Mouse (Mus musculus) urinary bladder, adult 18-20 months (tissue): ENCODE measurements at regions not wholly inside any gene's neighbourhood (a gene's known extent, or its start where the extent isn't known, plus 50 kb on each side); places are given as distances from the start of the nearest gene placed in this dataset.

Source experiments
- DNase-seq, 2 experiments: peaks; one replicate each; pipeline ENCODE4 v3.0.0; 2022; ENCODE audit warnings: low spot score in 2 of 2, mixed read lengths in 2 of 2

DNA sequence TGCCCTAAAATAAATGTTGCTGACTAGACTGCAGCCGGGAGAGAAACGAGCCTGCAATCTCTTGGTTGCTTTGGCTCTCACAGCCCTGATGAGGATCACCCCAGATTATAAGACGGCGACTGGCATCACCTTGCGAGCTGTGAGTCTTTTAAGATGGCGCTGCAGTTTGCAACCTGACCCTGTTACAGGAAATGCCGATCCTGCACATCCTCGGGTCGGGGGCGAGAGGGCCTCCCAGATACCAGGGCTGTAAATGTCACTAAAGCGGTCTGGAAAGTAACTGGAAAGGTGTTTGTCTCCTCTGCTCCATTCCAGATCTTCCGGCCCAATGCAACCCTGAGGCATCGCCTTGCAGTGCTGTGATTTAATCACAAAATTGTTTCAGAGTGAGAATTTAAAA lies 53.4 kb downstream of the Cartpt start:
- DNase-seq: no peak

DNA sequence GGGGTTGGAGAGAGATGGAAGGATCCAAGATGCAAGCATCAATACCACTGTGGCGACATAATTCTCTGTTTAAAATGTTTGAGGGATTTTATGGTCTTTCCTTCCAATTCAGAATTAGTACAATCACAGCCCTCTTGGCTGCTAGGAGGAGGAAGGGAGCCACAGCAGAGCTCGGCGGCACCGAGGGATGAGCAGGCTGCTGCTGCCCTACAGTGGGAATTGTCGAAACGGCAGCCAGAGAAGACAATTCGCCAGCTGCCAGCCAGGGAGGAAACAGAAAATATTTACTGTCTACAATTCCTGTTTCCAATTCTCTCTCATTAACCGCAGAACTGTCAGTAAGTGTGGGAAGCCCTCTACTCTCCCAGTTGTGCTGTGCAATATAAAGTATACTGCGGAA lies 58.3 kb downstream of the Cartpt start:
- DNase-seq: no peak

- DNase-seq: no peak
Measured at GRCm38 (mm10) chr13:99839446-99839845, 61.4 kb downstream of the Cartpt start.

- DNase-seq: peak; percentile 35 to 39
Measured at GRCm38 (mm10) chr13:99837772-99838425, 63.0 kb downstream of the Cartpt start.

- no peak for DNase-seq
Measured at GRCm38 (mm10) chr13:99837180-99837579, 63.7 kb downstream of the Cartpt start.

DNA sequence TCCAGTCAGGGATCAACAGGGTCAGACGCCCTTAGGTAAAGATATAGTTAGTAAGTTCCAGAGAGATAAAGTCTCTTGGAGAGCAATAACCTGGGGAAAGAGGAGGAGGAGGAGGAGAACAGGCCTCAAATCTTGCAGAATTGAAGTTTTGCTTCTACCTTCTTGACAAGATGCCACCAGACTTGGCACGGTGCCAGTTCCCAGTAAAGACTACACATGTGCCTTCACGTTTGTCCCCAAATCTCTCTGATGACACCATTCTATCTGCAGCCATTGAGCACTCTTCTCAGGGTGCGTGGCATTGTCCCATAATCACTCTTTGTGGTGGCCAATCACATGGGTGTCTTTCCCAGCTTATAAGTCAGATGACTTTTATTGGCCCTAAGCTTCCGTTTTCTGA lies 64.3 kb downstream of the Cartpt start:
- no peak for DNase-seq

- DNase-seq: no peak
Measured at GRCm38 (mm10) chr13:99835518-99835917, 65.4 kb downstream of the Cartpt start.

GRCm38 (mm10) chr13:99830080-99830724 lies 70.7 kb downstream of the Cartpt start:
- no peak for DNase-seq

GRCm38 (mm10) chr13:99827573-99827972 lies 73.3 kb downstream of the Cartpt start:
- no peak for DNase-seq

- DNase-seq: no peak
Measured at GRCm38 (mm10) chr13:99824625-99825024, 76.3 kb downstream of the Cartpt start.

DNA sequence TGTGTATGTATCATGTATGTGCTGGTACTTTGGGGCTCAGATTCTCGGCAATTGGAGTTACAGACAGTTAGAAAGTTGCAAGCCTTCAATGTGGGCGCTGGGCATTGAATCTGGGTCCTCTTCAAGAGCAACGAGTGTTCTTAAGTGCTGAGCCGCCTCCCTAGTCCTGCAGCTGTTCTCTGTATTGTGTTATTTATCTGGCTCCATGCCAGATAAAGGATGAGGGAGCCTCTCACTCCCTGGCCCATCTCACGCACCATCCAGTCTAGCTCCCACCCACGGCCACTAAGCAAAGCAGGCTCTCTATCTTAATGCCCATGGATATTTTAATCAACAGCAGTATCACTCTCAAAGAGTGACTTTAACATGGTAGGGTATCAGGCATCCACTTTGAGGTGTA lies 84.2 kb downstream of the Cartpt start:
- DNase-seq: no peak

DNA sequence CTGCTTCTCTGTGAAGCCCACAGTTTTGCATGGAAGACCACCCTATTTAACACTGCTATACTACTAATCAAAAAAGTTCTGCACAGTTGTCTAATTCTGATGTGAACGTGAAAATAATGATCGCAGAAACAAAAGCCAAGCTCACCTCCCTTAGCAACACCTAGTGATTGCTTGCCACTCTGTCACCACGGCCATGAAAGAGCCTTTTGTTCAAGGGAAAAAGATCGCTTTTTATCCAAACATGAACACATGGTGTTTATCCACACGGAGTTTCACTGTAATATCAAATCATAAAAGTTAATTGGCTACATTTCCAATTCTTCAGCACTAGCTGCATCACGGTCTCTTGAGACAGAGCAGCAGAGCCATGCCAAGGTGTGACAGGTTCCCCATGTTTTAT lies 85.1 kb downstream of the Cartpt start:
- no peak for DNase-seq

DNA sequence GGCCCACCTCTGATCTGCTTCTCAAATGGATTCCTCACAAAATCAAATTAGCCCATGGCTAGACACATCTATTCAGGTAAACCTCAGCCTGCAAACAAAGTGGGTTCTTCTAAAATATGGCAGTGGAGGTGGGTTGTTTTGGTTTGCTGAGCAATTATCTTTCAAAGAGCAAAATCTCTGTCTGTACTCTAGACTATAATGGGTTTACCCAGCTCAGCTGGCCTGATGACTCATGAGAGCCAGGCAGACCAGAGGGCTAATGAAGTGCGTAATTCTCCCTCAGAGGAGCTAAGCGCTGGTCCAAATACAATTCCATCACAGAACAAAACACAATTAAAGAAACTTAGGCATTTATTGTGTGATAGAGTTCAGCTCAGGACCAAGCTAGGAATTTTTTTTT lies 86.1 kb downstream of the Cartpt start:
- no peak for DNase-seq

DNA sequence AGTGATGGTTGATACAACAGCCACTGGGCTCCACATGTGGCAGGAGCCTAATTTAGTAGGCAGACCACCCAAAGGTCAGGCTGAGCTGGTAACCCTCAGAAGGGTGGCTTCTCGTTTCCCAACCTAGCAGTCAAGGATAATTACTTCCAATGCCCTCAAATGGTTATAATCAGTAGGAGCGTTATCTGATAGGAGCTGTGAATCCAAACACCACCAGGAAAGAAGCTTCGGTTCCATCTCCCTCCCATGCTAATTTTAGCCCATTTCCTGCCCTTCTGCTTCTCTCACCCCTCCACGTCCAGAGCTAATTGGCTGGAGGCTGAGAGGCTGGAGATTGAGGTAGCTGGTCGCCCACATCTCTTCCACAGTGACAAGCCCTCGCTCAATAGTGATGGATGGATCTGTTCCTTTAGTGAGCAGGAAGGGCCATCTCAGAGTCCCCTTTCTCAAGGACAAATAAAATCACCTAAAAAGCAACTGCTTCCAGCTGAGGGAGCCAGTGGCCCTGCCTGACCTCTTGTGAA lies 86.8 kb downstream of the Cartpt start:
- DNase-seq: no peak

GRCm38 (mm10) chr13:99794448-99794847 lies 106.4 kb downstream of the Cartpt start:
- no peak for DNase-seq

DNA sequence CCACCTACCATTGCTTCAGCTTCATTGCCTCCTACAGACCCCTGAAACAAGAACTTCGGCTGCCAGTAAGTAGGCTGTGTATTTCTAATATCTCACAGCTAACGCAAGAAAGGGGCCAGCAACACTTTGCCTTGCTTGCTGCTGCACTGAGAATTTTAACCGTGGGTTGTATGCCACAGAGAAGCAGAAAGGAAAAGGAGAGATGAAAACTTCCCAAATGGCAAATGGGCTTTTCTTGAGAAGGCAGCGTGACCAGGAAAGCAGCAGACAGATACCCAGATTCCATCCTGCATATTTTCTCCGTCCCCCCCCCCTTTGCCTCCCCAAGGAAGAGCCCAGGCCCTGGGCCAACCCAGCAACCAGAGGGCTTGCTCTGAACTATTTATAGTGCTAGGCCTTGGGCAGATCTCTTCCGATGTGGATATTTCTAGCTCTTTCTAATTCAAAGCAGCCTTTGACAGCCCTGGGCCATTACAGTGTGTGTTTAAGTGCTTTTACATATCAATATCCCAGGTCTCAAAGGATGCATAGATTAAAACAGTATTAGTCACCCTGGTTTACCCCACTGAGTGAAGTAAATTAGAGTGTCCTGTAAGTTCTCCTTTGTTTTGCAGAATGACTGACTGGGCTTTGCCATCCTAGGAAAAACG lies 107.0 kb downstream of the Cartpt start:
- no peak for DNase-seq

- DNase-seq: no peak
Measured at GRCm38 (mm10) chr13:99793001-99793400, 107.9 kb downstream of the Cartpt start.

DNA sequence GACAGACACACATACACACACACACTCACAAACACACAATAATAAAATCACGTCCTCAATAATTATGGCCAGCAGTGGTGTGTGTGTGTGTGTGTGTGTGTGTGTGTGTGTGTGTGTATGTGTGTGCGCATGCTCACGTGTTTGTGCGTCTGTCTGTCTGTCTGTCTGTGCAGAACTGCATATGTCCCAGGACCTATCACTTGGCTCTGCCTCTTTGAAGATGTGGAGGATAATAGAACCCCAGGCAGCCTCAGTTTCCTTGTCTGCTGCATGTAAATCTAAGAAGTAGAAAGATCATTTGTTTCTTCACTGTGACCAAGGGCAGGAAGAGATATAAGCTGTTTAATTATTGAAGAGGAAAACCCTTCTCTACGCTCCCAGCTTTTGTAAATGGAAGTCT lies 109.9 kb downstream of the Cartpt start:
- no peak for DNase-seq

- no peak for DNase-seq
Measured at GRCm38 (mm10) chr13:99787760-99788159, 113.1 kb downstream of the Cartpt start.

- DNase-seq: no peak
Measured at GRCm38 (mm10) chr13:99785427-99785826, 115.5 kb downstream of the Cartpt start.

DNA sequence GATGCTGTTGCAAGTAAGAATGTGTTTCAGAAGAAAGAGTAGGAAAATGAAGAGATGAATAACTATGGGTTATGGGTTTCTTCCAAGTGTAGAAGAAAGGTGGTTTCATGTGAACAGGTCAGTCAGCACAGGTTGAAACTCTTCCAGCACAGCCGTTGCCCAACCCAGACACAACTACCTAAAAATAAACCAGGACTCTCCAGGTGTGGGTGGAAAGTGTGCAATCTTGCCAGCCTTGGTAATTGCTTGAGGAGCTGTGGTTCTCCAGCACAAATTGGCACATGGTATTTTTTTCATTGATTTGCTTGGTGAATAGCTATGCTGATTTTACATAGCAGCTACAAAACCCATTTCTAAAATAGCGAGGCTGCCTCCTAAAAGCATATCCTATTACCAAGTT lies 116.6 kb downstream of the Cartpt start:
- DNase-seq: no peak

DNA sequence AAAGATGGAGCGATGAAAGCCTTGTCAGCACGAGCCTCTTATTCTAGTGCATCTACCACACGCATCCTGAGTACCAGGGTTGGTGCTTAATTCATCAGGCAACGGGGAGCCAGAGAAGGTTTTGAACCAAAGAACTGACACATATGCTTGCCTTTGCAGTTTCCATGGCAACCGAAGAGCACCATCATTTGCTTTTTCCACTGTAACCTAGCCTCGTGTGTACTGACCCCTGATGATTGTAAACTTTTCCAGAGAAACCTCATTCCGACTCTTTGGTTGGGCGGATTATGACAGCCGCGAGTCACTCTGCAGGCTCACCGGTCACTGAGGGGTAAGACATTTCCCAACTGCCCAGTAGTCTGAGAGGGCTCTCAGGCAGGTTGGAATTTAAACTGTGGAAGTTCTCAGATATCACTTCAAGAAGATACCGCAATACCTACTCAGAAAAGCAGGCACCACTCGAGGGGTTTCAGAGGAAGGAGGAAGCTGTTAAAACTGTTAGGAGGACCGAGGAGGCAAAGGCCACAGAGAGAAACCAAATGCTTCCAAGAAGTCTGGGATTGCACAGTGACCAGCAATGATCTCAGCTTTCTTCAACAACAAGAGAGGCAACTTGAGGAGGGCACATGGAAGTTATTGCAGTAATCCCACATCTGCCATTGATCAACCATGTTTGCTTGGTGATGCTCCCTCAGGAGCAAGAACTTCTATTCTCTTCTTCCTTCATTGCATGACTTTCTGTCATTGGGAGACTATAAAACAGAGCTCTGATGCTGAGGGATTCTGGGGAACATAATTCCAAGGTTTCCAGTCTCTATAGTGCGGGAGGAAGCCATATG lies 117.8 kb downstream of the Cartpt start:
- DNase-seq: no peak
